Mouse (Mus musculus) Patski (cell line): Measurements from ENCODE around the gene Psmb9. TPM values are rescaled to one million over a fixed set of nuclear protein-coding genes. Genes with fewer than 3 reads are reported as not detected.
A peak's percentile ranks its signal among the peaks of the same experiment; 100 is the strongest.
"Not testable (repeated sequence)": the region's sequence is repeated elsewhere in the genome, so short reads cannot be mapped to it uniquely, and the experiment has no call there.

ENCODE experiments used
- ATAC-seq: fragments of 100-300 bp; one replicate; pipeline ENCODE4 v1.8.0; 2021
- CTCF ChIA-PET: fragments of 350-600 bp; sonication (Branson Sonifier 250); formaldehyde crosslinking; loops from one replicate; lab custom pipeline; 2022; ENCODE audit warnings: inconsistent platforms; lab: Charles Lee
- POLR2A ChIA-PET: fragments of 350-600 bp; sonication (Branson Sonifier 250); formaldehyde crosslinking; loops from one replicate; lab custom pipeline; 2022; ENCODE audit warnings: antibody characterized with exemption, inconsistent platforms; lab: Charles Lee
- DNase-seq: peaks from one replicate; pipeline ENCODE4 v3.0.0-alpha.2; 2011; ENCODE audit warnings: low read depth, low spot score
- H3K27me3 ChIP-seq: fragments of 371-371 bp; one replicate; pipeline ENCODE4 v1.5.1; 2021
- CTCF ChIP-seq: fragments of 100-300 bp; IDR thresholded peaks from one replicate; pipeline ENCODE4 v1.5.1; 2021
- in situ Hi-C: fragments of 300-500 bp; cut with MboI; formaldehyde crosslinking; loops from 3 replicates; pipeline ENCODE4 v1.11.1; 2018; ENCODE audit warnings: low pct_unique_long_range_greater_than_20kb, mixed read lengths
- polyA plus RNA-seq: library from polyadenylated mRNA; unstranded; gene quantifications from one replicate; pipeline ENCODE4 v1.2.3, GENCODE M21; 2021

Psmb9 gene
- 1.3 TPM for polyA plus RNA-seq

DNA sequence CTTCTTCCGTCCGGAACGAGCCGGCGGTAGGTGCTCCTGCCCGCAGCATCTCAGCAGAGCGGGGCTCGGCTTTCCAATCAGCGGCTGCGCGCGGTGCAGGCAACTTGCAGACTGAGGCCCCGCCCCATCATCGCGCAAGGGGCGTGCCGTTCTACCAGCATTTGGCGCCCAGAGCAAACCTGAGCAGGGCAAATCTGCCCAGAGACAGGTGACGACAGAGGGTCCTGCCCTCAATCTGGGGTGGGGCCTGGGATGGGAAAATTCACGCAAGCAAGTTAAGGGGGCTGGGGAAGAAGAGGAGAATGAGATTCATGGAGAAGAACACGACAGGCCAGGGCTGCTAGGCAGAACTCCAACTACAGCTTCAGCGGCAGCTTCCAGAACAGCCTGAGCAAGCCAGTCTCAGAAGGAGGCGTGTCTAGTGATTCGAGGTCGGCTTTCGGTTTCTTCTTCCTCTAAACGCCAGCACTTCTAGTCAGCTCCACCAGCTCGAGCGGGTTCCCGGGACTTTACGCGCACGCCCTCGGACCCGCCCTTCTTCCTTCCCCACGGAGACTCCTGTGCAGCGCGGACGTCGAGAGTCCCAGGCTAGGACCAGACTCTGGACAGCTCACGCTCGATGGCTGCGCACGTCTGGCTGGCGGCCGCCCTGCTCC lies at the start of gene Psmb9, which contains the start of gene Tap1:
Gene Psmb9 (minus strand): TSS at position 504 of the 656 bp plus-strand sequence.
Gene Tap1 (plus strand): TSS at position 293 of the 656 bp plus-strand sequence.
- DNase-seq, result peak; percentile 82
- CTCF ChIA-PET, result interaction anchor here (1.0 kb wide), 1 partner anchor 17 kb away, joined by 3 read pairs; no protein-coding TSS in a partner anchor
- in situ Hi-C loops, result no loop called here
- H3K27me3 ChIP-seq, result peaks cover 4% of the 10 kb centered on the region
- no peak for TF ChIP-seq CTCF
- POLR2A ChIA-PET, result no interaction called here
- peak; percentile 87 for ATAC-seq

DNA sequence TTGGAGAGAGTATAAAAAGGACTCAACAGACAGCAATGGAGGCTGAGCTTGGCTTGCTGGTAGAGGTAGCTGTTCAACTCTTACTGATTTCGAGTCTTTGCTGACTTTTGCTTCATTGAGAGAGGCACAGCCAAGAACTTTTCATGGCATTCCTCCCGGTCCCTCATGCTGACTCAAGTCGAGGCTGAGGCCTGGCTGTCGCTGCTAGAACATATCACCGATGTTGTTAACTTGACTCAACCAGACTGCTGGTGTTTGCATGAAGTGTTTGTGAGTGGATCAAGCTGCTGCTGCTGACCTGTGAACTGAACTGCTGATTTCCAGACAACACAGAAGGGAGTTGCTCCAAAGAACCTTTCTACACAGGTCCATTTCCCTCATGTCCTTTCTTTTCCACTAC lies 49.1 kb upstream of the Psmb9 start:
- H3K27me3 ChIP-seq, result peaks cover 11% of the 10 kb centered on the region
- ChIA-PET POLR2A (no interaction called here), CTCF (interaction anchor here (3.2 to 8.0 kb wide), 2 partner anchors 13 to 65 kb away, joined by 9 to 90 read pairs; no protein-coding TSS in a partner anchor)
- in situ Hi-C loops, result no loop called here
- DNase-seq (no peak), ATAC-seq (no peak)
- no peak for TF ChIP-seq CTCF

DNA sequence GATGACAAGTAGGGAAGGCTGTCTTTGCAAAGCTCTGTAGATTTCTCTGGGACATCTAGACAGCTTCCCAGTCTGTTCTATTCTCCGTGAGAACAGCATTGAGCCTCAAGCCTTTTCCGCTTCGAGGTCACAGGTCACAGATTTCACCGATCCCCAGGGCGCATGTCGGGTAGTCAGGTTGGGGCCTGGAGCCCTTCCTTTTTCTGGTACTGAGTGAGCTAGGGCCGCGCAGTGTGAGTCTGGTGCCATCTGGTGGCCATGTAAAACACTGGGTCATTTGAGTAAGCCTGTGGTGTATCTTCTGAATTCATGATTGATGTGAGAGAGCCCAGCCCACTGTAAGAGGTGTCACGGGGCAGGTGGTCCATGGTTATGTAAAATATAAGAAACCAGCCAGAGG lies 47.4 kb upstream of the Psmb9 start:
- POLR2A ChIA-PET, result interaction anchor here (1.0 to 1.5 kb wide), 2 partner anchors 11 to 64 kb away, joined by 3 to 4 read pairs; no protein-coding TSS in a partner anchor
- in situ Hi-C loops, result no loop called here
- TF ChIP-seq CTCF, result peak; percentile 95
- ATAC-seq (no peak), DNase-seq (no peak)
- CTCF ChIA-PET, result interaction anchor here (0.6 to 8.0 kb wide), 19 partner anchors 10 to 194 kb away, joined by 3 to 90 read pairs (median 3); no protein-coding TSS in a partner anchor
- H3K27me3 ChIP-seq, result peaks cover 3% of the 10 kb centered on the region

DNA sequence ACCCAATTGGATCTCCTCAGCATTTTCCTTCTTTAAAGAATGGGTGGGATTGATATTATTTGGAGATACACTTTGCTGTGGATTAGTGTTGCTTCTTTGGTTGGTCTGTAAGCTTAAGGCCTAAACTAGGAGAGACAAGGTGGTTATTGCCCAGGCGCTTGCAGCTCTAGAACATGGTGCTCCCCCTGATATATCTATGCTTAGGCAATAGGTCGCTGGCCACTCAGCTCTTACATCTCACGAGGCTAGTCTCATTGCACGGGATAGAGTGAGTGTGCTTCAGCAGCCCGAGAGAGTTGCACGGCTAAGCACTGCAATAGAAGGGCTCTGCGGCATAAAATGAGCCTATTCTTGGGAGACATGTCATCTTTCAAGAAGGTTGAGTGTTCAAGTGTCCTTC lies 44.5 kb upstream of the Psmb9 start:
- DNase-seq, H3K27me3 ChIP-seq, ATAC-seq, POLR2A ChIA-PET, in situ Hi-C loops: not testable (repeated sequence)
- CTCF ChIA-PET, result interaction anchor here (1.6 kb wide), 1 partner anchor 23 kb away, joined by 5 read pairs; no protein-coding TSS in a partner anchor

DNA sequence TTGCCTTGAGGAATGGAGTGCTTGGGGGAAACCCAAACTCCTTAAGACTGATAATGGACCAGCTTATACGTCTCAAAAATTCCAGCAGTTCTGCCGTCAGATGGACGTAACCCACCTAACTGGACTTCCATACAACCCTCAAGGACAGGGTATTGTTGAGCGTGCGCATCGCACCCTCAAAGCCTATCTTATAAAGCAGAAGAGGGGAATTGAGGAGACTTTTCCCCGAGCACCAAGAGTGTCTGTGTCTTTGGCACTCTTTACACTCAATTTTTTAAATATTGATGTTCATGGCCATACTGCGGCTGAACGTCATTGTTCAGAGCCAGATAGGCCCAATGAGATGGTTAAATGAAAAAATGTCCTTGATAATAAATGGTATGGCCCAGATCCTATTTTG lies 43.4 kb upstream of the Psmb9 start:
- CTCF ChIA-PET, DNase-seq, in situ Hi-C loops, POLR2A ChIA-PET, ATAC-seq, H3K27me3 ChIP-seq: not testable (repeated sequence)

DNA sequence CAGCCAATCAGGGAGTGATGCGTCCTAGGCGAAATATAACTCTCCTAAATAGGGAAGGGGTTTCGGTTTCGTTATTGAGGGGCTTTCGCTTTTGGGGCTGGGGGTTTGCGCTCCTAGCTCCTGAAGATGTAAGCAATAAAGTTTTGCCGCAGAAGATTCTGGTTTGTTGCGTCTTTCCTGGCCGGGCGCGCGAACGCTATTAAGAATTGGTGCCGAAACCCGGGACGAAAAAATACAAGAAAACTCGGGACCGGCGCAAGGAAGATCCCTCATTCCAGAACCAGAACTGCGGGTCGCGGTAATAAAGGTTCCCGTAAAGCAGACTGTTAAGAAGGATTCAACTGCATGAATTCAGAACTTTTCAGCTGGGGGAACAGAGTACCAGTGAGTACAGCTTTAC lies 38.3 kb upstream of the Psmb9 start:
- CTCF ChIA-PET, result interaction anchor here (2.5 kb wide), 1 partner anchor 9 kb away, joined by 17 read pairs; no protein-coding TSS in a partner anchor
- in situ Hi-C loops, result not testable (repeated sequence)

DNA sequence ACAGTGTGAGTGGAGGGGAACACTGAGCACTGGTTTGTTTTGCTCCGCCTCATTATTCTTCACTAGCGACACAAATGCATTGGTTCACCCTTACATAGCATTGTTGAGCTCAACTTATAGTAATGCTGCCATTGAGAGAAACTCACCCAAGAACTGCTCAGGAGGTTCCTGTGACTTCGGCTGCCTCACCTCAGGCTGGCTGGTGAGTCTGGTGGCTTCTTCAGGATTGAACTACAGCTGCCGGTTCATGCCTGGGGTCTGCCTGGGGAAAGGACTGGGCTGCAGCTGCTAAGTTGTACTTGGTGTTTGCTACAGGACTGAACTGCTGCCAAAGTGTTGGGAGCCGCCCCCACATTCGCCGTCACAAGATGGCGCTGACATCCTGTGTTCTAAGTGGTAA lies 37.9 kb upstream of the Psmb9 start:
- CTCF ChIA-PET, result interaction anchor here (2.5 kb wide), 1 partner anchor 10 kb away, joined by 17 read pairs; no protein-coding TSS in a partner anchor
- POLR2A ChIA-PET, result no interaction called here

More for the DNA sequence above, 38.3 kb upstream of the Psmb9 start:
- H3K27me3 ChIP-seq, POLR2A ChIA-PET, ATAC-seq, DNase-seq: not testable (repeated sequence)

DNA sequence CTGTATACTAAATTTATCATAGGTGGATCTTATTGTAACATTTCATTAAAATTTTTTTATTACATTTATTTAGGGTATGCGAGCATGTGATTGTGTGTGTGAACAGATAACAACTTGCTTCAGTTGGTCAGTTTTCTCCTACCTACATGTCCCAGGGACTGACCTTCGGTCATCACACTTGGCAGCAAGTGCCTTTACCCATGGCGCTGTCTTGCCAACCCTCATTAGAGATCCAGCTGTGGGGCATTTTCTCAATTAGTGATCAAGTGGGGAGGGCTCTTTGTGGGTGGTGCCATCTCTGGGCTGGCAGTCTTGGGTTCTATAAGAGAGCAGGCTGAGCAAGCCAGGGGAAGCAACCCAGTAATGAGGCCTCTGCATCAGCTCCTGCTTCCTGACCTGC lies 37.3 kb upstream of the Psmb9 start:
- H3K27me3 ChIP-seq, result no peaks in the 10 kb centered on the region
- no peak for DNase-seq
- POLR2A ChIA-PET, result interaction anchor here (0.8 kb wide), 1 partner anchor 10 kb away, joined by 3 read pairs; no protein-coding TSS in a partner anchor
- in situ Hi-C loops, result no loop called here
- CTCF ChIA-PET, result interaction anchor here (1.1 to 2.5 kb wide), 4 partner anchors 10 to 54 kb away, joined by 3 to 17 read pairs (median 4); no protein-coding TSS in a partner anchor
- TF ChIP-seq CTCF, result no peak
- no peak for ATAC-seq

More for the DNA sequence above, 37.9 kb upstream of the Psmb9 start:
- ATAC-seq, result no peak
- DNase-seq, result no peak
- no peaks in the 10 kb centered on the region for H3K27me3 ChIP-seq
- in situ Hi-C loops, result no loop called here
- TF ChIP-seq CTCF, result no peak

DNA sequence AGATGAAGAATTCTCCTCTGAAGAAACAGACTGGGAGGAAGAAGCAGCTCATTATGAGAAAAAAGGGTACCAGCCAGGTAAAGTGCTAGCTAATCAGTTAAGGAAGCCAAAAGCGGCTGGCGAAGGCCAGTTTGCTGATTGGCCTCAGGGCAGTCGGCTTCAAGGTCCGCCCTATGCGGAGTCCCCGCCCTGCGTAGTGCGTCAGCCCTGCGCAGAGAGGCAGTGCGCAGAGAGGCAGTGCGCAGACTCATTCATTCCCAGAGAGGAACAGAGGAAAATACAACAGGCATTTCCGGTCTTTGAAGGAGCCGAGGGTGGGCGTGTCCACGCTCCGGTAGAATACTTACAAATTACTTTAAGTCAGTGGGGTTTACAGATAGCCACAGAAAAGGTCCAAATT lies 32.8 kb upstream of the Psmb9 start:
- CTCF ChIA-PET, DNase-seq, POLR2A ChIA-PET, in situ Hi-C loops, H3K27me3 ChIP-seq, ATAC-seq: not testable (repeated sequence)

DNA sequence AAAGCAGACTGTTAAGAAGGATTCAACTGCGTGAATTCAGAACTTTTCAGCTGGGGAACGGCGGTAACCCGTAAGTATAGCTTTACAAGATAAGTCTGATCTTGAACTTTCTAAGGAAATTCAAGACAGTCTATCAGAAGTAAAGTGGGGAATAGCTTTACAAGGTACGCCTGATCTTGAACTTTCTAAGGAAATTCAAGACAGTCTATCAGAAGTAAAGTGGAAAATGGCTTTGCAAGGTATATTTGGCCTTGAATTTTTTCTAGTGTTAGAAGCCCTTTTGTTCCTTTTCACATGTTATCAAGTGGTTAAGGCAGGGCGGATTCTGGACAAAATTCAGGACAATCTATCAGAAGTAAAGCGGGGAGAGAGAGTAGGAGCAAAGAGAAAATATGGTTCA lies 32.2 kb upstream of the Psmb9 start:
- DNase-seq, in situ Hi-C loops: not testable (repeated sequence)
- CTCF ChIA-PET, result interaction anchor here (1.0 to 3.4 kb wide), 2 partner anchors 15 to 49 kb away, joined by 3 to 27 read pairs; no protein-coding TSS in a partner anchor

DNA sequence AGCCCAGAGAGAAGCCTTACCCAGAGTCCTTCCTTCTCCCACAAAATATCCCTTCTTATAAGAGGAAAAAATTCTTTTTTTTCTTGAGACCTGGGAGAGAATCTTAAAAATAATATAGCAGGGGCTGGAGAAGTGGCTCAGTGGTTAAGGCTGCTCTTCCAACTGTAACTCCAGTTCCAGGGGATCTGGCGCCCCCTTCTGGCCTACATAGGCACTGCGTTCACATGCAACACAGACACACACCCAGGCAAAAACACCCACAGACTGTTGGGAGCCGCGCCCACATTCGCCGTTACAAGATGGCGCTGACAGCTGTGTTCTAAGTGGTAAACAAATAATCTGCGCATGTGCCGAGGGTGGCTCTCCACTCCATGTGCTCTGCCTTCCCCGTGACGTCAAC lies 31.5 kb upstream of the Psmb9 start:
- DNase-seq, POLR2A ChIA-PET, H3K27me3 ChIP-seq, in situ Hi-C loops: not testable (repeated sequence)
- peak; percentile 31 for ATAC-seq
- CTCF ChIA-PET, result interaction anchor here (1.0 to 3.4 kb wide), 4 partner anchors 10 to 48 kb away, joined by 3 to 27 read pairs (median 4); no protein-coding TSS in a partner anchor

More for the DNA sequence above, 32.2 kb upstream of the Psmb9 start:
- POLR2A ChIA-PET, ATAC-seq, H3K27me3 ChIP-seq: not testable (repeated sequence)
